Mouse (Mus musculus): ENCODE results near the gene Lrmda. TPM values are rescaled to one million over a fixed set of nuclear protein-coding genes. Genes with fewer than 3 reads are reported as not detected.
A peak's percentile ranks its signal among the peaks of the same experiment; 100 is the strongest.

Lrmda gene
- 0.71 and 0.87 TPM in 2 replicates for polyA plus RNA-seq (2015; fragmentation: Nextera tagmentation; extraction: Ambion mirVana)

DNA sequence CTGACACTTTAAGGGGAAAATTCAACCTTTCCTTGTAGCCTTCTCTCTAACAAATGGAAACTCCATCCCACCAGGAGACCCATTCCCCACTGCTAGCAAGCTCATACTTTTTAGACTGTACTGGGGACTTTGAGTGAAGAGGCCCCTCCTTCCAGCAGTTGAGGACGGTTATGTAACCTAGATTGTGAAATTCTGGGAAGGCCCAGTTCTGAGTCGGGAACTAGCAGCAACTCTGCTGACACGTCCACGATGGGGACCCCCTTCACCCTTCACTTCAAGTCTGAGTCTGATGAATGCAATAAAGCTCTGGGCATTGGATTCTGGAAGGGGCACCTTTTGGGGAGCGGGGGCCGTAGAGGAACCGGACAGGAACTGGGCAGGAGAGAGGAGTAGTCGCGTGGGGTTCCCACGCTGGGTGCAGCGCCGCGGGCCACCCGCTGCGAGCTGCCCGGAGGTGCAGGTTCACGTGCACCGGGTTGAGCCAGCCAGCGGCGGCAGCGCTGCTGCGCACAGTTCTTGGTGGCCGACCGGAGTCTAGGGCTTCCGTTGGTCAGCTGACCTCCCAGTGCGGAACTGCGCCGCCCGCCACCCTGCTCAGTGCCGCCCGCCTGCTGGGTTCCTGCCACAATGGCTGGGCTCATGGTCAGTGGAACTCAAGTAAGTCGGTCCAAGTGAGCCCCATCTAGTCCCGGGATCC lies at the start of gene Lrmda:
Lrmda (plus strand) TSS at position 461 of the 697 bp plus-strand sequence.
- H3K27ac ChIP-seq, result no peak within 1 kb of the TSS
- WGBS, result 2% methylated on average over 33 of the region's 33 CpGs
- H3K9ac ChIP-seq, result peak within 1 kb of the TSS; percentile 54
- H3K4me2 ChIP-seq (replicated peaks), result peak within 1 kb of the TSS; percentile 89
- peak within 1 kb of the TSS; percentile 39 for H3K4me3 ChIP-seq (replicated peaks)
- peak; percentile 92 for ATAC-seq
- H3K27me3 ChIP-seq (replicated peaks), result no peaks in the 10 kb centered on the region
- peaks cover 11% of the 10 kb centered on the region; the same call in 1 of the 2 replicates for H3K4me1 ChIP-seq (replicated peaks)
- no peaks in the 10 kb centered on the region for H3K36me3 ChIP-seq
- H3K9me3 ChIP-seq, result no peaks in the 10 kb centered on the region

GRCm38 (mm10) chr14:21981462-21981861 lies 38.0 kb upstream of the Lrmda start:
- peaks cover 12% of the 10 kb centered on the region; the same call in 1 of the 2 replicates for H3K4me1 ChIP-seq (replicated peaks)
- peak; percentile 74 for ATAC-seq
- WGBS, result 3% methylated on average over 22 of the region's 22 CpGs
- H3K27me3 ChIP-seq (replicated peaks), result no peaks in the 10 kb centered on the region
- H3K4me3 ChIP-seq (replicated peaks), result peak overlapping the region; percentile 26
- peaks cover 5% of the 10 kb centered on the region; the same call in 1 of the 2 replicates for H3K36me3 ChIP-seq
- H3K4me2 ChIP-seq (replicated peaks), result peak overlapping the region; percentile 63
- H3K9ac ChIP-seq, result no peak overlapping the region
- H3K9me3 ChIP-seq, result no peaks in the 10 kb centered on the region
- no peak overlapping the region for H3K27ac ChIP-seq

DNA sequence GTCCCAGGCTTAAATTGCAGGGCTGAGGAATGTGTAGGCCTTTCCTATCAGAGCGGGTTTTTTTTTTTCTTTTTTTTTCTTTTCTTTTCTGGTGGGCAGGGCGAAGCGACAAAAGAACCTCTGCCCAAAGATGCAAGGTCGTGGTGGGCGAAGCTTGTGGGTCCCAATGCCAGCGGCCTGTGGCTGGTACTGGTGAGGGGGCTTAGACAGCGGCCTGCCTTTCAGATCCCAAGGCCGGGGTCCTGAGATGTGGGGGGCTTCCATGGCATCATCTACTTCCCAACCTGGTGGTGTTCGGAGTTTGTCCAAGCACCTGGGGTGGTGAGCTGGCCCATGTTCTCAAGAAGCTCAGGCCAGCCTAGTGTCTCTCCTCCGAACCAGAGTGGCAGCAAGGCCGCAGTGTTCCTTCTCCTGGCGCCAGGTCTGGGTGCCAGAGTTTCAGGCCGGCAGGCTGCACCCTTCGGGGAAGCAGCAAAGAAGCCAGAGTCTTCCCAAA lies 37.4 kb upstream of the Lrmda start:
- peaks cover 5% of the 10 kb centered on the region; the same call in 1 of the 2 replicates for H3K36me3 ChIP-seq
- peaks cover 12% of the 10 kb centered on the region; the same call in 1 of the 2 replicates for H3K4me1 ChIP-seq (replicated peaks)
- H3K4me2 ChIP-seq (replicated peaks), result peak overlapping the region; percentile 82
- no peak for ATAC-seq
- WGBS, result 49% methylated on average over 14 of the region's 14 CpGs
- H3K9me3 ChIP-seq, result no peaks in the 10 kb centered on the region
- H3K9ac ChIP-seq, result peak overlapping the region; percentile 68
- H3K27ac ChIP-seq, result peak overlapping the region; percentile 70
- H3K4me3 ChIP-seq (replicated peaks), result peak overlapping the region; percentile 43
- no peaks in the 10 kb centered on the region for H3K27me3 ChIP-seq (replicated peaks)

DNA sequence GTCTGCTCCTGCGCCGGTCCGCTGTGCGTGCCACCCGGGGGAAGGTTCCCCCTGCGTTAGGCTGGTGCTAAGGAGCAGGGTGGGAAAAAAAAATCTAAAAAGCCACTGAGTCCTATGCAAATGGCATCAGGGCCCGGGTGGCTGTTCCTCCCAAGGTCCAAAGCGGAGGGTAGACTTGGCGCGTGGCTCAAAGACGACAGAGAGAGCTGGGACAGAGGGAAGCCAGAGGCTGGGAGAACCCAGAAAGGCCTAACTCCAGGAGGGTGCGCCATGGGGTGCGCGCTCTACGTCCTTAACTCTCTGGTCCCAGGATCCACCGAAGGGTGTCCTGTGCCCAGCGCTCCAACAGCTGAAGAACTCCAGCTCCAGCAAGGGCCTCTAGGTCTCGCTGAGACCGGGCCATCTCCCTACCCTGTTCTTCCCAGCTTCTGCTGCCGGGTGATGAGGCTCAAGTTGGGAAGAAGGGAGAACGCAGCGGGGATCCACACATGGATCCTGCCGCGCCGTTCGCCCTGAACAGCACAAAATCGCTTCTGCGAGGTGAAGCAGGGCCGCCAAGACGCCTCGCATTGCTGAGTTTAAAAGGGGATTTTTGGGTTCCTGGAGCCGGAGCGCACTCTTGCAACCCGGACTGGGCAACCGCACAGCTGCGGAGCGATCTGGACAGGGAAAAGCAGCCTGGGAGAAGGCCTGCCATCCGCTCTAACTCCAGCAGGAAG lies 36.8 kb upstream of the Lrmda start:
- peak overlapping the region; percentile 70 for H3K27ac ChIP-seq
- H3K27me3 ChIP-seq (replicated peaks), result no peaks in the 10 kb centered on the region
- H3K9ac ChIP-seq, result peak overlapping the region; percentile 68
- H3K36me3 ChIP-seq, result peaks cover 5% of the 10 kb centered on the region; the same call in 1 of the 2 replicates
- peaks cover 12% of the 10 kb centered on the region; the same call in 1 of the 2 replicates for H3K4me1 ChIP-seq (replicated peaks)
- peak overlapping the region; percentile 82 for H3K4me2 ChIP-seq (replicated peaks)
- peak overlapping the region; percentile 43 for H3K4me3 ChIP-seq (replicated peaks)
- no peak for ATAC-seq
- 15% methylated on average over 38 of the region's 38 CpGs for WGBS
- H3K9me3 ChIP-seq, result no peaks in the 10 kb centered on the region

- no peaks in the 10 kb centered on the region for H3K9me3 ChIP-seq
- H3K9ac ChIP-seq, result peak overlapping the region; percentile 68
- H3K27me3 ChIP-seq (replicated peaks), result no peaks in the 10 kb centered on the region
- 6% methylated on average over 22 of the region's 22 CpGs for WGBS
- no peak for ATAC-seq
- H3K4me3 ChIP-seq (replicated peaks), result peak overlapping the region; percentile 43
- H3K4me2 ChIP-seq (replicated peaks), result peak overlapping the region; percentile 82
- H3K4me1 ChIP-seq (replicated peaks), result peaks cover 12% of the 10 kb centered on the region; the same call in 1 of the 2 replicates
- peaks cover 5% of the 10 kb centered on the region; the same call in 1 of the 2 replicates for H3K36me3 ChIP-seq
- H3K27ac ChIP-seq, result peak overlapping the region; percentile 70
These were observed 36.1 kb upstream of the Lrmda start for GRCm38 (mm10) chr14:21983311-21983949.

DNA sequence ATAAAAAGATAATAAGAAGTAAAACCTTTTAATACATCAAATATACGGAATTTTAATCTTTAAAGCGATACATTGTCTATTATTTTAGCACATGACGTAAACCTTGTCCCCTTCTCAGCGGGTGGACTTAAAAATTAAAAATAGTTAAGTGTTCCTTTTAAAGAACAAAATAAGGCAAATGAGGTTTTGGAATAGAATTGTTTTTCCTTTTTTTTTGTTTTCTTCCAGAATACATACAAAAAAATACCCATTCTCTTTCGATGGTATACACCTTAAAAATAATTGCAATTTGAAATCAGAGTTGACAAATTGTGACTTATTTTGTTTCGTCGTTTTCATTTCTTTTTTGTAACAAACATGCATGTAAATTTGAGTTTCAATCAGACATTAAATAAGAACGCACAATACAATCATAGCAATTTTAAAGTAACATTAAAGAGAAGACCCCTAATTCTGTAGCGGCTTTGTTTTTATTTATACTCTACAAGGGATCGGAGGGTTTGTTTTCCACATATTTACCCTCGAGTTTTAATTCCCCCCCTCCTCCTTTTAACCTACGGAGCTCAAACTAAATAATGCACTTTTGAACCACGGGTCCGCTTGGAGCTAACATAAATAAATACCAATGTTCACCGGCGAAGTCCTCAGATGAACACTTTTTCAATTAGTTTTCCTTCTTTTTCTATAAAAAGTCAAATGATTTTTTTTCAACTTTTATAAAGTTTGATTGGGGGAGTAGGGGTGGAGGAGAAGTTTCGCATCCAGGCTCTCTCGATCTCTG lies 35.4 kb upstream of the Lrmda start:
- peak overlapping the region; percentile 95 for H3K9ac ChIP-seq
- WGBS, result 12% methylated on average over 18 of the region's 18 CpGs
- peak overlapping the region; percentile 91 for H3K4me3 ChIP-seq (replicated peaks)
- H3K9me3 ChIP-seq, result no peaks in the 10 kb centered on the region
- H3K36me3 ChIP-seq, result peaks cover 5% of the 10 kb centered on the region; the same call in 1 of the 2 replicates
- no peak for ATAC-seq
- H3K27ac ChIP-seq, result peak overlapping the region; percentile 100
- peaks cover 12% of the 10 kb centered on the region for H3K4me1 ChIP-seq (replicated peaks)
- no peaks in the 10 kb centered on the region for H3K27me3 ChIP-seq (replicated peaks)
- H3K4me2 ChIP-seq (replicated peaks), result peak overlapping the region; percentile 87

DNA sequence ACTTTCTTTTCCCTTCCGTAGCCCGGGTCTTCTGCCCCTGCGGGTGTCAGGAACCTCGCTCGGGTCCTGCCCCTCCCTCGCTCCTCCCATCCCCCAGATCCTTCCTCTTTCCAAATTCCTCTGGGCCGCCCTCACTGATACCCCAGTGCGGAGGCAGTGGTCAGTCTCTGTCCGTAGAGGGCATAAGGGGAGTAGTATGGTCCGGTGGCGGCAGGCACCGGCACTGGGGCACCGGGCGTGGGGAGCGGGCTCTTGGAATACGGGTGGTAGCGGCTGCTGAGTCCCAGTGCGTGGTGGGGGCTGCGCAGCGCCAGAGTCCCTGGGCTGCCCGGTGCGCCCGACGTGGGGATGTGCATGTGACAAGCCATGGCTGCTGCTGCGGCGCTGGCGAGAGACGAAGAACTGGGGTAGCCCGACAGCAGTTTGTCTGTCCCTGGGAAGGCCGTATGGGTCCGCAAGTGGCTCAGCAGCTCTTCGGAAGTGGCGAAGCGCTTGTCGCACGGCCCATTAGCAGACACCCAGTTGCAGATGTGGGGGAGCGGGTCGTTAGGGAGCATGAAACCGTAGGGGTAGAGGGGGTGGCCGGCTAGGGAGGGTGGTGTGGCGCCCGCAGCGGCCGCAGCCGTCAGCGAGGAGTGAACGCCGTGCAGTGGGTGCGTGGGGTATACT lies 34.6 kb upstream of the Lrmda start:
- H3K9ac ChIP-seq, result peak overlapping the region; percentile 95
- peak overlapping the region; percentile 87 for H3K4me2 ChIP-seq (replicated peaks)
- WGBS, result 3% methylated on average over 49 of the region's 49 CpGs
- H3K4me3 ChIP-seq (replicated peaks), result peak overlapping the region; percentile 91
- peaks cover 5% of the 10 kb centered on the region; the same call in 1 of the 2 replicates for H3K36me3 ChIP-seq
- no peak for ATAC-seq
- no peaks in the 10 kb centered on the region for H3K9me3 ChIP-seq
- H3K4me1 ChIP-seq (replicated peaks), result peaks cover 12% of the 10 kb centered on the region
- peak overlapping the region; percentile 100 for H3K27ac ChIP-seq
- no peaks in the 10 kb centered on the region for H3K27me3 ChIP-seq (replicated peaks)

GRCm38 (mm10) chr14:21985426-21985931 lies 34.0 kb upstream of the Lrmda start:
- Histone ChIP-seq H3K4me2 (replicated peaks) (peak overlapping the region; percentile 87), H3K9me3 (no peaks in the 10 kb centered on the region), H3K27me3 (replicated peaks) (no peaks in the 10 kb centered on the region), H3K36me3 (peaks cover 5% of the 10 kb centered on the region; the same call in 1 of the 2 replicates), H3K9ac (peak overlapping the region; percentile 95), H3K4me3 (replicated peaks) (peak overlapping the region; percentile 91), H3K4me1 (replicated peaks) (peaks cover 12% of the 10 kb centered on the region), H3K27ac (peak overlapping the region; percentile 100)
- ATAC-seq, result no peak
- 1% methylated on average over 37 of the region's 37 CpGs for whole genome bisulfite sequencing

- Histone ChIP-seq H3K27ac (peak overlapping the region; percentile 100), H3K4me3 (replicated peaks) (peak overlapping the region; percentile 91), H3K4me2 (replicated peaks) (peak overlapping the region; percentile 87), H3K27me3 (replicated peaks) (no peaks in the 10 kb centered on the region), H3K9me3 (no peaks in the 10 kb centered on the region), H3K4me1 (replicated peaks) (peaks cover 13% of the 10 kb centered on the region), H3K36me3 (peaks cover 5% of the 10 kb centered on the region; the same call in 1 of the 2 replicates), H3K9ac (peak overlapping the region; percentile 95)
- ATAC-seq, result no peak
- WGBS, result under 1% methylated on average over 62 of the region's 62 CpGs
These were observed 33.4 kb upstream of the Lrmda start for GRCm38 (mm10) chr14:21985981-21986732.

Data from intestine, embryonic 15.5 days (tissue).